Mouse (Mus musculus) cortical plate, adult 2 months (tissue): ENCODE data around the gene Eln. TPM values are rescaled to one million over a fixed set of nuclear protein-coding genes. Genes with fewer than 3 reads are reported as not detected.
A peak's percentile ranks its signal among the peaks of the same experiment; 100 is the strongest.

Experiments
- H3K27ac ChIP-seq: fragments of 200-500 bp; 2 replicates; pipeline ENCODE4 v1.5.1; 2012; ENCODE audit warnings: low read length, control low read depth, inconsistent platforms; ENCODE audit not compliant: insufficient read depth
- H3K4me1 ChIP-seq: fragments of 200-500 bp; 2 replicates; pipeline ENCODE4 v1.6.1; 2011; ENCODE audit warnings: low read length; ENCODE audit not compliant: control insufficient read depth, insufficient read depth
- H3K4me3 ChIP-seq: fragments of 200-500 bp; 2 replicates; pipeline ENCODE4 v1.5.1; 2011; ENCODE audit warnings: mild to moderate bottlenecking, low read length, control low read depth; ENCODE audit not compliant: insufficient read depth
- CTCF ChIP-seq: fragments of 200-500 bp; IDR thresholded peaks from 2 replicates; pipeline ENCODE4 v1.5.1; 2011; ENCODE audit warnings: mild to moderate bottlenecking, control low read depth, low read length; ENCODE audit not compliant: insufficient read depth; ENCODE audit errors: extremely low read depth
- POLR2A ChIP-seq: fragments of 200-500 bp; IDR thresholded peaks from 2 replicates; pipeline ENCODE4 v1.6.1; 2011; ENCODE audit warnings: mild to moderate bottlenecking, low read length, control low read depth; ENCODE audit not compliant: insufficient read depth; ENCODE audit errors: extremely low read depth
- polyA plus RNA-seq: library from polyadenylated mRNA; depleted of rRNA; stranded (reverse); fragments of >200 nt; gene quantifications from 2 replicates; pipeline ENCODE4 v1.2.3, GENCODE M21; 2012; rRNA removed

Eln gene
- polyA plus RNA-seq, 1 experiment, result 11.1 TPM

DNA sequence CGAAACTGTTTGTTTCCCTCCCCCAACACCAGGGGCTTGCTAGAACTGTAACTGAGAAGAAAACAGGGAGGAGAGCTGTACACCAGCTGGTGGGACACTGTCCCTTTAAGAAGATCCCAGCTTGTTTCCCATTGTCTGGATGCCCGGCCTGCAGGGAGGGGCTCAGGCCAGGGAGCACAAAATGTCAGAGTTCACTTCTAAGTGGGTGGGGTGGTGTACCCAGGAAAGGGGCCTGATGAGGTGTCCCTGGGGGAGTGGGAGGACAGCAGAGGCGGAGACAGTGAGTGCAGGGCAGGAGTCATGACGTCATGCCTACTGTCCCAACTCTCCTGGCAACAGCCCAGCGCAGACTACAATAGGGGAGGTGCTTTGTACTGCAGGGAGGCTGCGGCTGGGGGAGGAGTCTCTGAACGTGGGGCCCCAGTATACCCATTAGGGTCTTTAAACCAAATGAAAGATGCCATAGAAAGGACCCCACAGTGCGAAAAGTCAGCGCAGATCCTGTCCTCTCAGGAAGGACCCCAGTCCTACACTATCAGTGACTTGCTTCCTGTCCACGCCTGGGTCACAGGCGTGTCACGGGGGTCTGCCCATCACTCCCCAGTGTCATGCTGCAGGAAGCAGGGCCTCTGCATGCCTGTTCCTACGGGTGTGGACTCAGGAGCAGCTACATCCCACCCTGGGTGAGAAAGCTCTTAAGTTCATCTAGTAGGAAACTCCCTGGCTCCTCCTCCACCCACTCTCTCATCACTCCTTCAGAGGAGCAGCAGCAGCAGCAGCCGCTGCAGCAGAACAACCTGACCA is 71.0 kb downstream of the Eln start:
- no peak overlapping the region for H3K4me3 ChIP-seq
- H3K27ac ChIP-seq, result no peak overlapping the region
- H3K4me1 ChIP-seq, result 0 out of 2 replicates have a peak, but pooled peaks cover 4% of the 10 kb centered on the region
- TF ChIP-seq CTCF (no peak), POLR2A (no peak)

DNA sequence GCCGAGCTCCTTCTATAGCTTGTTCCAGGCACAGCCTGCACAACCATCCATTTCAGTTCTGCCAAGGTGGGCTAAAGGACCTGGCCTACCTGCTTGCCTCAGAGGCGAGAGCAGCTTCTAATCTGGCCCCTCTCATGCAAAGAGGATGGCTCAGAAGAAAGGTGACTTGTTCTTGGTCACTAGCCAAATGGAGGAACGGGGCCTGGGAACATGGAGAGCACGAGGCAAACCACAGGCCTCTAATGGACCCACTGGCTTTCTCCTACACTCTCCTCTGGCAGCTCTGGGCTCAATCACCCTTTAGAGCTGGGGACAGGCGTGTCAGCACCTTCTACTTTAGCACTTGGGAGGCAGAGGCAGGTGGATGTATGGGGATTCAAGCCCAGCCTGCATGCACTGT is 72.1 kb downstream of the Eln start:
- TF ChIP-seq CTCF (no peak), POLR2A (no peak)

DNA sequence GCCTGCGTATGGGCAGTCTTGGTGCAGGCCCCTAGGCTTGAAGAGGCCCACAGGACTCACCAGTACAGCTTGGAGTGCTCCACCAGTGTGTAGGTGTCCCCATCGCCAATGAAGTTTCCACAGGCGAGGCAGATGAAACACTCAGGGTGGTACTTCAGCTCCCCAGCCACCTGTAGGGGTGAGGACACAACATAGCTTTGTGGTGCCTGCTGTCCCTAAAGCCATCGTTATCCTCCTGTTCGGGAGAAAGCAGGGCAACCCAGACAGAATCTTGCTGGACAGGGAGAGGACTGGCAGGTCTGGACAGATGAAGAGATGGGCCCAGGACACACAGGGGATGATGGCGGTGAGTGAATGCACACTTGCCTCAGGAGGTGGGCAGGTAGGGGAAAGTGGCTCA is 74.5 kb downstream of the Eln start:
- Histone ChIP-seq H3K4me3 (no peak overlapping the region), H3K27ac (no peak overlapping the region), H3K4me1 (0 out of 2 replicates have a peak, but pooled peaks cover 4% of the 10 kb centered on the region)
- no peak for TF ChIP-seq CTCF
- TF ChIP-seq POLR2A, result no peak

More for the DNA sequence above, 72.1 kb downstream of the Eln start:
- Histone ChIP-seq H3K27ac (no peak overlapping the region), H3K4me3 (no peak overlapping the region), H3K4me1 (0 out of 2 replicates have a peak, but pooled peaks cover 4% of the 10 kb centered on the region)

DNA sequence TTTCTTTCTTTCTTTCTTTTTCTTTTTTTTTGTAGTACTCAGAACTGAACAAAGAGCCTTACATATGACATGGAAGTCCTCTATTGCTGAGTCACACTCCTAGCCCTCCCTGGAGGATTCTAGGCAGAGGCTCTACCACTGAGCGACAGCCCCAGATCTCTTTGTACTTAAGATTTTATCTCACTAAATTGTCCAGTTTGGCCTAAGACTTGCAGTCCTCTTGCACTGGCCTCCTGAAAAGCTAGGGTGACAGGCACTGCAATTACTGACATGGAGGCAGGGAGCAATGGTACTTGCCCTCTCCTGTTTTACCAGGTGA is 75.0 kb downstream of the Eln start:
- H3K4me3 ChIP-seq, result no peak overlapping the region
- H3K4me1 ChIP-seq, result 0 out of 2 replicates have a peak, but pooled peaks cover 4% of the 10 kb centered on the region
- no peak for TF ChIP-seq POLR2A
- TF ChIP-seq CTCF, result no peak
- H3K27ac ChIP-seq, result no peak overlapping the region

DNA sequence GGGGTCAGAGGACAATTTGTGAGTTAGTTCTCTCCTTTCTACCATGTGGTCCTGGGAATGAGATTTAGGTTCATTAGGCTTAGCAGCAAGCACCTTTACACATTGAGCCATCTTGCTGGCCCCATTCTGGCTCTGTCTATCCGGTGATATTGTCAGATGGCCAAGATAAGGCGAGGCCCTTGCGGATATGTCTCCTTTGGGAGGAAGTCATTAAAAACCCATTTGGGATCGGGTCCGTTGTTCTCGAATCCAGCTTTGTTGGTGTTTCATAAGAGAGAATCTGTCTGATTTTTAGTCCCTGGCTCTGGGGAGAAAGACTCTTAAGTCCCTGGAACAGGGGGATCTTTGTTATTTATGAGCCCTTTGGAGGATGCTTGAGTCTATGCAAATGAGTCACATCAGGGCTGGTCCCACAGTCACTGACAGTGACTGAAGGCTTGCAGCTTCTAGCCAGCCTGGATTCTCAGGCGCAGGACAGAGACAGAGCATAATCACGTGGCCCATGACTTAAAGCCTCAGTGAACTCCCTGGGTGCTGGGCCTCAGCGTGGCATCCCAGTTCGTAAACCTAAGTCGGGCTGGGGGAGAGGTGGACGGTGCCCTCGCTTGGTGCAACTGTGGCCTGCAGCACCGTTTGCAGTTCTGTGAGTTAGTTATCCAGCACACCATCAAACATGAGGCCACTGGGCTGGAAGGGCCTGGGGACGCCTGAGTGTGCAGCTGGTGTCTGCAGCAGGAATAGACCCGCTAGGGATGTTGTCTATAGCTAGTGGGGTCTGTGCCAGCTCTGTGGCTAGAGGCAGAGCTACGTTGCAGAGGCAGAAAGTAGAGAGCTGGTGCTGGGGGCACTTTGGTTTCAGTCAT is 75.6 kb downstream of the Eln start:
- H3K4me1 ChIP-seq, result 0 out of 2 replicates have a peak, but pooled peaks cover under 1% of the 10 kb centered on the region
- H3K4me3 ChIP-seq, result no peak overlapping the region
- no peak for TF ChIP-seq CTCF
- TF ChIP-seq POLR2A, result no peak
- no peak overlapping the region for H3K27ac ChIP-seq

DNA sequence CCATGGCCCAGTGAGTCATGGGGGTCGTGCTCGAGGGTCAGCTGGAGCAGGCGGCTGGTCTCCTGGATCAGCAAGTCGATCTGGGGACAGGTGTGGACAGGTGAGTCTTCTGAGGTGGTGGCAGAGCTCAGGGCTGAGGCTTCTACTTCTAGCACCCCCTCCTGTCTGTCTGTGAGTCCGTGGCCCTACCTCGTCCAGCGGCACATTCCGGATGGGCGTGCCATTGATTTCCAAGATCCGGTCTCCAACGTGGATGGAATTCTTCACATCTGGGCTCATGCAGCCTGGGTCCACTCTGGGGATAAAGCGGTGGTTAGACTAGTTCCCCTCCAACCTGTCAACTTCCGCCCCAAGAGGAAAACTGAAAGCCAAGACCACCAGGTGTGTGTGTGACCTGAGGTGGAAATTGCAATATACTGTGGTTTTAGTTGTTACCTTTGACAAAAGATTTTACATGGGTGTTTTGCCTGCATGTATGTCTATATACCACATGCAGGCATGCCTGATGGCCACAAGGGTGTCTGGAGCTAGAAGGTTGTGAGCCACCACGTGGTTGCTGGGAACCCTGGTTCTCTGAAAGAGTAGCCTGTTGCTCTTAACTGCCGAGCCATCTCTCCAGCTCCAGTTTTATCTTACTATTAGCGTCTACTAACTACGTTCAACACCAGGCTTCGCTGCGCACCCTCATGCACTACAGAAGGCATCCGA is 78.0 kb downstream of the Eln start:
- no peak for TF ChIP-seq CTCF
- no peak for TF ChIP-seq POLR2A
- Histone ChIP-seq H3K4me3 (no peak overlapping the region), H3K27ac (no peak overlapping the region), H3K4me1 (no peaks in the 10 kb centered on the region)

DNA sequence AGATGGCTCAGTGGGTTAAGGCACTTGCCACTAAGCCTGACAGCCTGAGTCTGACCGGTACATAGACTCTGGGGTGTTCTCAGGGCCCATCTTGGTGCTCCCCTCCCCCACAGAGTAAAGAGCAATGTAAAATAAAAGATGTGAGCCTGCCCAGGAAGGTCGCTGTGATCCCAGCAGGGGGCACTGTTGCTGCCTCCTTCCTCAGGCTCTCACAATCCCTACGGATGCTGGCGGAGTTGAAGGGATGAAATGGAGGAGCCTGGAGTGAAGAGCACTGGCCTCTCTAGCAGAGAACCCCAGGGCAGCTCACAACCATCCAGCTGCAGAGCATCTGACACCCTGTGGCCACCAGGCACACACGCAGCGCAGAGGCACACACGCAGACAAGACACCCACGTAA is 78.6 kb downstream of the Eln start:
- Histone ChIP-seq H3K4me3 (no peak overlapping the region), H3K4me1 (no peaks in the 10 kb centered on the region), H3K27ac (no peak overlapping the region)
- TF ChIP-seq POLR2A, result no peak
- peak; percentile 64 for TF ChIP-seq CTCF

DNA sequence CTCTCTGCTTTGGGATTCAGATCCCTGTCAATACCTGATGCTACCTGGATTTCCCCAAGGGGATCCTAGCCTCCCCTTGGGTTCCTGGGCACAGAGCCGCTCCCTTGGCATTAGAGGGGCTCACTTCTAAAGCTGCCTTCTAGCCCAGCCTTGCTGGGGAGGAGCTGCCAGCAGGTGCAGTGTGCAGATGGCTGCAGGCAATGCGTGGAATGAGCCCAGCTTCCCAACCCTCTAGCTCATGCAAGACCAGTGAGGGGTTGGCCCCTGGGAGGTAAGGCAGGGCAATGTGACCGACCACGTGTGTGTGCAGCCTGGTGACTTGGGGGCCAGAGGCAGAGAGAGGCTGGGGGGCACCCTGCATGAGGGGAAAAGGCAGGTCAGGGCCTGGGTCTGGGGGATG is 90.4 kb downstream of the Eln start:
- TF ChIP-seq CTCF (no peak), POLR2A (no peak)
- H3K27ac ChIP-seq, result no peak overlapping the region
- H3K4me3 ChIP-seq, result no peak overlapping the region

More for the DNA sequence above, 90.4 kb downstream of the Eln start:
- H3K4me1 ChIP-seq, result no peaks in the 10 kb centered on the region

Other genes with a start within 250 kb of the Eln start
- 74.1 and 77.0 TPM in 2 replicates for gene Clip2, start 194.9 kb downstream of the Eln start, polyA plus RNA-seq
- gene Syna, start 187.2 kb downstream of the Eln start, polyA plus RNA-seq, result 0.06 and 0.49 TPM in 2 replicates
- 124 and 128 TPM in 2 replicates for gene Rfc2, start 166.0 kb downstream of the Eln start, polyA plus RNA-seq
- 4.9 and 5.4 TPM in 2 replicates for gene Lat2, start 132.3 kb downstream of the Eln start, polyA plus RNA-seq
- 360 and 369 TPM in 2 replicates for gene Eif4h, start 107.8 kb downstream of the Eln start, polyA plus RNA-seq
- gene Limk1, start 58.7 kb downstream of the Eln start, polyA plus RNA-seq, result 49.9 and 53.1 TPM in 2 replicates
- gene Tmem270, start 159.4 kb upstream of the Eln start, polyA plus RNA-seq, result not detected in 2 replicates
- gene Cldn13, start 168.2 kb upstream of the Eln start, polyA plus RNA-seq, result not detected in 2 replicates
- gene Mettl27, start 185.0 kb upstream of the Eln start, polyA plus RNA-seq, result 15.1 TPM in 2 replicates
- 0.04 and 0.08 TPM in 2 replicates for gene Cldn4, start 199.6 kb upstream of the Eln start, polyA plus RNA-seq
- 0.21 and 0.23 TPM in 2 replicates for gene Cldn3, start 238.9 kb upstream of the Eln start, polyA plus RNA-seq